Mouse (Mus musculus) heart, embryonic 16.5 days (tissue): ENCODE measurements around the gene Dab2ip. TPM values are rescaled to one million over a fixed set of nuclear protein-coding genes. Genes with fewer than 3 reads are reported as not detected.

Experiments
- ATAC-seq: fragments of 200-750 bp; cut with Nextera tagmentation; replicated peaks from 2 replicates; pipeline ENCODE4 v1.8.0; 2017; ENCODE audit warnings: moderate number of reproducible peaks; ENCODE audit not compliant: insufficient read depth, low FRiP score; ENCODE audit errors: extremely low read depth
- H3K27ac ChIP-seq: fragments of 300-500 bp; sonication (generic); 2 replicates; pipeline ENCODE4 v1.5.1; 2014; ENCODE audit warnings: mild to moderate bottlenecking, low read length, control low read depth, moderate library complexity
- H3K27me3 ChIP-seq: fragments of 300-500 bp; sonication (generic); 2 replicates; pipeline ENCODE4 v1.6.1; 2014; ENCODE audit warnings: low read length, mixed read lengths; ENCODE audit not compliant: control insufficient read depth, insufficient read depth
- H3K36me3 ChIP-seq: fragments of 300-500 bp; sonication (generic); 2 replicates; pipeline ENCODE4 v1.6.1; 2014; ENCODE audit not compliant: control insufficient read depth, insufficient read depth
- H3K4me1 ChIP-seq: fragments of 300-500 bp; sonication (generic); 2 replicates; pipeline ENCODE4 v1.6.1; 2014; ENCODE audit warnings: low read length, mixed read lengths; ENCODE audit not compliant: control insufficient read depth, insufficient read depth
- H3K4me2 ChIP-seq: fragments of 300-500 bp; sonication (generic); 2 replicates; pipeline ENCODE4 v1.6.1; 2014; ENCODE audit warnings: low read depth, mild to moderate bottlenecking, control low read depth, low read length
- H3K4me3 ChIP-seq: fragments of 300-500 bp; sonication (generic); 2 replicates; pipeline ENCODE4 v1.5.1; 2014; ENCODE audit warnings: mild to moderate bottlenecking, control low read depth, low read length
- H3K9ac ChIP-seq: fragments of 300-500 bp; sonication (generic); 2 replicates; pipeline ENCODE4 v1.6.1; 2014; ENCODE audit warnings: low read length, control low read depth
- H3K9me3 ChIP-seq: fragments of 300-500 bp; sonication (generic); replicated peaks from 2 replicates; pipeline ENCODE4 v1.6.1; 2016; ENCODE audit warnings: low read length; ENCODE audit not compliant: control insufficient read depth
- WGBS: fragments of 180-500 bp; shearing (Covaris S2); extraction: QIAGEN DNeasy Blood & Tissue Kit; methylation state at CpG from one replicate; pipeline ENCODE4 v1.1.7; 2014; 5-methylcytosine and 5-hydroxymethylcytosine counted together
- polyA plus RNA-seq: library from polyadenylated mRNA; unstranded; fragments of >200 nt; fragmentation: Nextera tagmentation; extraction: Ambion mirVana; gene quantifications from 2 replicates; pipeline ENCODE4 v1.2.1, GENCODE M21; 2015

The Dab2ip gene
- polyA plus RNA-seq, 1 experiment from 2014 or later = 27.1 TPM

DNA sequence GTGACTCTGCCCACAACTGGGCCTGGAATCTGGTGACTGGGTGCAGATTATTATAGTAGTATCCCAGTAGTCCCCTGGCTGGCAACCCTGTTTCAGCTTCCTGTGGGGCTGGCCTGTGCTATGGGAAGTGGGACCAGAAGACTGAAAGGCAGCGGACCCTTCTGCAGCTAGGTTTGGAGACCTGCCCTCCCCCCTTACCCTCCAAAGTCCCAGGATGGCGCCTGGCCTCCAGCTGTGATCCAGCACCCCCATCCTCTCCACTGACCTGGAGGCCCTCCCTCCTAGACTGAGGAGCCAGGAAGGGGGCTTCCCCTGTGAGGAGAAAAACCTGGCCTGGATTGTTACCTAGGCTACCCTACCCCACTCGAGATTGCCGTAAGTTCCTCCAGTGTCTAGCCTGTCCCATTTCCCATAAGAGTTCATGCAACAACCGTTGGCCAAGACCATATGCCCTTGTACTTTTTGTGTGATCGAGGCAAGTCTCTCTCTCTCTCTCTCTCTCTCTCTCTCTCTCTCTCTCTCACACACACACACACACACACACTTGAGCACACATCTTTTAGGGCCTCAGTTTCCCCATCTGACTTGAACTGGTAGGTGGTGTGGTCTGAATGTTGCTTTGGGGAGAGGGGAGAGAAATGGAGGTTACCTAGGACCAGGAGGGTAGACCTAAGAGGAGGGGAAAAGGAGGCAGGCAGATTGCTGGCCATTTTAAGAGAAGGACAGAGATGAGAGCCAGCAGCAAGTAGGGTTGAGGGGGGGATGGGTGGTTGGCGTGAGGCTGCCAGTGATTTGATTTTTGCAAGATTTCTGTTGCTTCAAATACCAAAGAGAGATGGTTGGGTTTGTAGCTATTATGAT, 62.5 kb downstream of the Dab2ip start:
- H3K4me2 ChIP-seq = peak overlapping the region; percentile 54
- WGBS = 25% methylated on average over 7 of the region's 7 CpGs
- peaks cover 60% of the 10 kb centered on the region for H3K4me1 ChIP-seq
- H3K36me3 ChIP-seq = no peaks in the 10 kb centered on the region
- H3K9me3 ChIP-seq = no peaks in the 10 kb centered on the region
- H3K9ac ChIP-seq = peak overlapping the region; percentile 47
- no peaks in the 10 kb centered on the region for H3K27me3 ChIP-seq
- ATAC-seq = peak; percentile 39; the same call in 1 of the 2 replicates
- peak overlapping the region; percentile 59 for H3K27ac ChIP-seq
- H3K4me3 ChIP-seq = peak overlapping the region; percentile 27

DNA sequence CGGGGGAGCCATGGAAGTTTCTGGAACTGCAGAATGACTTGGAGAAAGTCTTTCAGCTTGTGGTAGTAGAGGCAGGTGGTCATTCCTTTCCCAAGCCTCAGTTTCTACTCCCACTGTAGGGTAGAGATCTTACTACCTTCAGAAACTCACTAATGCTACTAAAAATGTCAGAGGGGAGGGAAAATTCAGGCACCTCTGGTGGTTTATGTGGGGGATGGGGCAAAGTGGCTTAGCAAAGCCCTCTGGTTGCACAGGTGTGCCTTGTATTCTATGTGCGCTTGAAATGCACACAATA, 63.1 kb downstream of the Dab2ip start:
- Histone ChIP-seq H3K4me2 (peak overlapping the region; percentile 90; the same call in 1 of the 2 replicates), H3K9ac (no peak overlapping the region), H3K36me3 (no peaks in the 10 kb centered on the region), H3K4me1 (peaks cover 65% of the 10 kb centered on the region), H3K4me3 (no peak overlapping the region), H3K27ac (peak overlapping the region; percentile 36; the same call in 1 of the 2 replicates), H3K9me3 (no peaks in the 10 kb centered on the region), H3K27me3 (no peaks in the 10 kb centered on the region)
- WGBS = 70% methylated on average over 2 of the region's 2 CpGs
- no peak for ATAC-seq

DNA sequence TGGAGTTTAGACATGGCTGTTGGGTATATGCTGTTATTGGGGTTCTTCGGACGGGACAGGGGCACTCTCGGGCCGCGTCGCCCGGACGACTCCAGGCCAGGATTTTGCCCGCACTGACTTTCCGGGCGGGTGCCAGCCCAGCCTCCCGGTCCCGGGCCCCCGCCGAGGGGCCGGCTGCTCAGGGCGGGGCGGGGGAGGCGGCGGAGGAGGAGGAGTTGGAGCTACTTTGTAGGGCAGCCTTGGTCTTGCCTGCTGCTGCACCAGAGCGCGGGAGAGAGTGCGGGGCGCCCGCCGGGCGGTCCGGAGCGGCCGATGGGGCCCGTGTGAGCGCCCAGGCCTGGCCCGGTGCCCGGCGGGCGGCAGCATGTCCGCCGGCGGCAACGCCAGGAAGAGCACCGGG, 63.7 kb downstream of the Dab2ip start:
- WGBS = under 1% methylated on average over 39 of the region's 41 CpGs
- ATAC-seq = peak; percentile 74
- H3K36me3 ChIP-seq = no peaks in the 10 kb centered on the region
- no peaks in the 10 kb centered on the region for H3K9me3 ChIP-seq
- H3K27ac ChIP-seq = peak overlapping the region; percentile 76
- peaks cover 71% of the 10 kb centered on the region for H3K4me1 ChIP-seq
- H3K27me3 ChIP-seq = no peaks in the 10 kb centered on the region
- peak overlapping the region; percentile 90 for H3K4me2 ChIP-seq
- H3K9ac ChIP-seq = peak overlapping the region; percentile 90
- peak overlapping the region; percentile 79 for H3K4me3 ChIP-seq

DNA sequence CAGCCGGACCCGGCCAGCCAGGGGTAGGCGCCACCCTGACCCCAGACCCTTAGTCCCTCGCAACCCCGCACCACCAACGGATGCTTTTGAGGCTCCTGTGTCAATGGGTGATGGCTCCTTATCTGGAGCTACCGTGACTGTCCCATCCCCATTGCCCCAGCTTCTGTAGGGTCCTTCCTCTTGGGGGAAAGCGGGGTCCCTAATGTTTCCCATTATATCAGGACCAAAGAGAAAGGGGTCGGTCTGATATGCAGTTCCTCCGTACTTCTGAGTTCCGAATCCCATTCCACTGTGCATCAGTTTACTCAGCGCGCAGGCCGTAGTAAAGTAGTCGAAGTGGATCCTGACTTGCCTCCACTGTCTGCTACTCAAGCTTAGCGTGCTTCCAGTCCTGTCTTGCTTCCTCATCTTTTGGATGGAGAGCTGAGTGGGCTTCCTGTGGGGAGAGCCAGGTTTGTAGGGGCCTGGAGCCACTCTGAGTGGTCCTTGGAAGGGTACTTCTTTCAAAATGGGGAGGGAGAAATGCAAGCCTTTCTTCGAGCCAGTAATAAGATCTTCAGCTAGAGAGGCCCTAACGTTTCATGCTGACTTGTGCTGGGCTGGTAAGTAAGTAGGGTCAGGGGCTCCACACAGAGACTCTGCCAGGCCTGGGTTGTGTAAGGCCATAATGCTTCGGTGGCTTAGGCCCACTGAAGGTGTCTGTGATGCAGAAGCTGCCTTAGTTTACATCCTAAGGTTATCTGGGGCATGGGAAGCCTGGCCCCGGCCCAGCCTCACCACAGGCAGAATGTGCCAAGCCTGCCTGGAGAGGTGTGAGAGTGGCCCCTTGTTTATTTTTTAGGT, 64.4 kb downstream of the Dab2ip start:
- Histone ChIP-seq H3K27me3 (no peaks in the 10 kb centered on the region), H3K9ac (peak overlapping the region; percentile 90), H3K4me3 (peak overlapping the region; percentile 79), H3K4me2 (peak overlapping the region; percentile 90), H3K4me1 (peaks cover 75% of the 10 kb centered on the region), H3K9me3 (no peaks in the 10 kb centered on the region), H3K36me3 (no peaks in the 10 kb centered on the region), H3K27ac (peak overlapping the region; percentile 76)
- 8% methylated on average over 20 of the region's 20 CpGs for WGBS
- ATAC-seq = no peak

DNA sequence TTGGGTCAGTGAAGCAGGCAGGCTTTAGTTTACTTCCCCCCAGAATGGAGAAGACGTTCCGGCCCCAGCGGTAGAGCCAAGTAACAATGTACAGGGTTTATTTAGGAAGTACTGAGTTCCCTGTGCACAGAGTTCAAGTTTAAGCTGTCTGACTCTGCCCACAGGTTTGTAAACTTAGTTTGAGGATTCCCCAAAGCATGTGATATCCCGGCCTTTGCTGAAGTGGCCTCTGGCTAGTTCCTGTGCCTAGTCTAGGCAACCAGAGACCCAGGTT, 65.0 kb downstream of the Dab2ip start:
- ATAC-seq = no peak
- Histone ChIP-seq H3K27ac (peak overlapping the region; percentile 76), H3K9me3 (no peaks in the 10 kb centered on the region), H3K4me3 (peak overlapping the region; percentile 79), H3K27me3 (no peaks in the 10 kb centered on the region), H3K36me3 (no peaks in the 10 kb centered on the region), H3K4me2 (peak overlapping the region; percentile 90), H3K9ac (peak overlapping the region; percentile 90), H3K4me1 (peaks cover 81% of the 10 kb centered on the region)
- 41% methylated on average over 4 of the region's 4 CpGs for WGBS

DNA sequence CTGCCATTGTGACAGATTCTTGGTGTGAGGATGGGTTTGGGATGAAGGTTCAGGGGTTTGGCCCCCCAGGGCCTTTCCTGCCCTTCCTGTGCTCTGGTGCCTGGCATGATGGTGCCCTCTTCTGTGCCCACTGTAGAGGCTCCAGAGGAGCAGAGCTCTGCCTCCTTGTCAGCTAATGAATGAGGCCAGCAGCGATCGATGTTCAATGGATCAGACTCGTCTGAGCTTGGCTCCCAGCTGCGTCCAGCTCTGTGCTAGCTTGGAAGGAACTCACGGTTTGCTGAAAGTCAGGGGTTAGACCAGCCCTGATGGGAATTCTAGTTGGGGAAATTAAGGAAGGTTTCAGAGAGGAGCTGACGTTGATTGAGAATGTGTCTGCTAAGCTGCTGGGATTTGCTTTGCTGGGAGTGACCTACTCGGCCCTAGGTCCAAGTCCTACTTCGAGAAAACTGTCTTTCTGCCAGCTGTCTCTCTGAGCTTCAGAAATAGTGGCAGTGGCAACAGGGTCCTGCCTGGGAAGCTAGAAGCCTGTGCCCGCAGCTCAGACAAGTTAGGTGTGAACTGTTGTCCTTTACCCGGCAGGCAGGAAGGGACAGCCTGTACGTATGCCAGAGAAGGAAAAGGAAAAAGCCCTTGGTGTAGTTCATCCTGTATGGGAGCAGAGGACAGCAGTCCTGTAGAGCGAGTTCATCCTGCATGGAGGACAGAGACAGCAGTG, 65.5 kb downstream of the Dab2ip start:
- WGBS = 44% methylated on average over 12 of the region's 12 CpGs
- Histone ChIP-seq H3K36me3 (no peaks in the 10 kb centered on the region), H3K9ac (peak overlapping the region; percentile 90), H3K4me2 (peak overlapping the region; percentile 90), H3K4me1 (peaks cover 86% of the 10 kb centered on the region), H3K9me3 (no peaks in the 10 kb centered on the region), H3K27ac (peak overlapping the region; percentile 76), H3K27me3 (no peaks in the 10 kb centered on the region), H3K4me3 (peak overlapping the region; percentile 79)
- ATAC-seq = no peak

DNA sequence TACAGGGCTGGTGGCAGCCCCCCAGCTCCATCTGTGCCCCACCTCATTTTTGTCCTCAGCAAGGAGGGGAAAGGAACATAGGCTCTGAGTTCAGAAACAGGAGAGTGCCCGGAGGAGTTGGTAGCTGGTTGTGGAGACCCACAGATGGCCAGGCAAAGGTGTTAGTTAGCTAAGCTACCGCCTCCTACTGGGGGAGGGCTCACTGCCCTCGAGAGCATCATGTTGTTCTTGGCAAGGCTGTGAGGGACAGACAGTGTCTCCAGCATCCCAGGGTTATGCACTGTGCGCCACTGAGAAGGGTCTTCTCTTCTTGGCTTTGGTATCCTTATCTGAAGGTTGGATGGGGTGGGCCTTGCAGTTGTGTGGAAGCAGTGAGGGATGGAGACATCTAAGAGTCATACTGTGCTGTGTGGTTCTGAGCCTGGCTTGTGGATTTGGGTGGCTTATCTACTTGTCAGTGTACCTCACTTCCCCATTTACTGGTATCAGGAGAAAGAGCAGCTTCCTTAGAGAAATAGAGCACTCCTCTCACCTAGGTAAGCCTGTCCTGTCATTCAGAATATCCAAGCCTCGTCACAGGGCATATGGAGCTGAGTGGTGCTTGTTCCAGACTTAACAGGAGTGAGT, 66.4 kb downstream of the Dab2ip start:
- peak overlapping the region; percentile 90; the same call in 1 of the 2 replicates for H3K9ac ChIP-seq
- H3K4me3 ChIP-seq = peak overlapping the region; percentile 79; the same call in 1 of the 2 replicates
- WGBS = 45% methylated on average over 5 of the region's 5 CpGs
- ATAC-seq = no peak
- H3K27ac ChIP-seq = no peak overlapping the region
- H3K36me3 ChIP-seq = no peaks in the 10 kb centered on the region
- peaks cover 85% of the 10 kb centered on the region for H3K4me1 ChIP-seq
- no peaks in the 10 kb centered on the region for H3K9me3 ChIP-seq
- H3K27me3 ChIP-seq = no peaks in the 10 kb centered on the region
- peak overlapping the region; percentile 90 for H3K4me2 ChIP-seq

DNA sequence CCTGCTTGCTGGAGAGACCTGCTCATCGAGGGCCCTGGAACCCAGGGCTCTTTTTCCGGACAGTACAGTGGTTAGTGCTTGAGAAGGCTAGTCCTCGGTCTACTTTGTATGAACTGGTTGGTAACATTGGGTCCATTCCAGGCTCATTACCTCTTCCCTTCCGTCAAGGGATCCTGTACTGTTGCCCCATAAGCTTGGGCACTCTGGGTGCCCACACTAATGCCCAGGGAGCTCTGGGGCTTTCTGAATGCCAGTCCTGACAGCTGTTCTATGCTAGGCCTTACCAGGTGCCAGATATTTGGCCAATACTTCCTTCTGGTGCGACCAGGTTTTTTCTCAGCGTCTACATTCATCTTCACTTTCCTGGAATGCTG, 66.9 kb downstream of the Dab2ip start:
- H3K9ac ChIP-seq = no peak overlapping the region
- H3K36me3 ChIP-seq = no peaks in the 10 kb centered on the region
- no peak for ATAC-seq
- no peak overlapping the region for H3K4me3 ChIP-seq
- WGBS = 82% methylated on average over 6 of the region's 6 CpGs
- no peak overlapping the region for H3K4me2 ChIP-seq
- H3K4me1 ChIP-seq = peaks cover 80% of the 10 kb centered on the region
- H3K27ac ChIP-seq = no peak overlapping the region
- H3K9me3 ChIP-seq = no peaks in the 10 kb centered on the region
- H3K27me3 ChIP-seq = no peaks in the 10 kb centered on the region
